Comparison of ENCODE assay signal across 19 mouse cellular contexts in genomic region chr2:50181332-50181731, GRCm38 (mm10).
A peak's percentile ranks its signal among the peaks of the same experiment; 100 is the strongest.
DNase-seq lines count a peak whose midpoint lies in the region; ATAC-seq lines count a peak whose summit lies in the region.
"Had no signal": no experiment of that assay in that cellular context is flagged by ENCODE, and none has a peak within 500 bp of the region (broad histone marks: within the 10 kb centered on the region; RNA-seq: fewer than 3 reads in every experiment).

No protein-coding gene starts in this region.

- 0 out of 2 replicates have a peak, but pooled peaks have one; percentile 50 for ATAC-seq in frontal cortex, adult (ENCODE audit: low TSS enrichment)
- ATAC-seq: activated CD4-positive, CD25-positive, alpha-beta regulatory T cell, adult 4 months; CD4-positive, CD25-positive, alpha-beta regulatory T cell, adult 4 months; forebrain, embryonic 14.5 days; forebrain, embryonic 16.5 days; Patski had no signal

- peak; percentile 21 for DNase-seq in adrenal gland, adult 2 months
- no peak for DNase-seq in adrenal gland, postnatal 4 days (ENCODE audit: low spot score in 2 of 2)
- no peak for DNase-seq in frontal cortex, adult 2 months (ENCODE audit: extremely low spot score in 1 of 2, low spot score in 1 of 2)
- peak; percentile 57 for DNase-seq in adipocyte (ENCODE audit: low spot score)
- DNase-seq: adrenal gland, adult 8-10 months; adrenal gland, postnatal 36 days; B cell, adult 2 months; cerebellum, adult 11 months; cerebellum, adult 18-20 months; cerebellum, adult 8-10 months; cerebellum, adult 9-11 months; cerebellum, postnatal 36 days; embryo, embryonic 11 days had no signal

Comparison
In these comparisons a context has a peak if more than half of its experiments do, and no peak if none do; other contexts are left out.
1. DNase-seq: peak in adrenal gland, adult 2 months (single experiment) and adipocyte (single experiment); none in adrenal gland, postnatal 4 days (0 of 2) and frontal cortex, adult 2 months (0 of 2).